Mouse (Mus musculus) hindbrain, embryonic 15.5 days (tissue): ENCODE measurements around the gene Frs3. TPM values are rescaled to one million over a fixed set of nuclear protein-coding genes. Genes with fewer than 3 reads are reported as not detected.

Source experiments
- ATAC-seq: fragments of 200-750 bp; cut with Nextera tagmentation; 2 replicates; pipeline ENCODE4 v1.8.0; 2017; ENCODE audit warnings: low read depth, moderate number of reproducible peaks, moderate TSS enrichment; ENCODE audit not compliant: low FRiP score
- H3K27ac ChIP-seq: fragments of 300-500 bp; sonication (generic); replicated peaks from 2 replicates; pipeline ENCODE4 v1.5.1; 2015; ENCODE audit warnings: mild to moderate bottlenecking, inconsistent platforms
- H3K27me3 ChIP-seq: fragments of 300-500 bp; sonication (generic); 2 replicates; pipeline ENCODE4 v1.6.1; 2015; ENCODE audit warnings: control low read depth, inconsistent platforms
- H3K36me3 ChIP-seq: fragments of 300-500 bp; sonication (generic); 2 replicates; pipeline ENCODE4 v1.6.1; 2015; ENCODE audit warnings: control low read depth, inconsistent platforms
- H3K4me1 ChIP-seq: fragments of 300-500 bp; sonication (generic); replicated peaks from 2 replicates; pipeline ENCODE4 v1.6.1; 2015; ENCODE audit warnings: control low read depth, inconsistent platforms
- H3K4me2 ChIP-seq: fragments of 300-500 bp; sonication (generic); 2 replicates; pipeline ENCODE4 v1.6.1; 2015; ENCODE audit warnings: moderate library complexity, mild to moderate bottlenecking, inconsistent platforms
- H3K4me3 ChIP-seq: fragments of 300-500 bp; sonication (generic); 2 replicates; pipeline ENCODE4 v1.5.1; 2015; ENCODE audit warnings: mild to moderate bottlenecking, inconsistent platforms
- H3K9ac ChIP-seq: fragments of 300-500 bp; sonication (generic); 2 replicates; pipeline ENCODE4 v1.6.1; 2015; ENCODE audit warnings: inconsistent platforms
- H3K9me3 ChIP-seq: fragments of 300-500 bp; sonication (generic); 2 replicates; pipeline ENCODE4 v1.6.1; 2016; ENCODE audit warnings: control low read depth, inconsistent platforms
- WGBS: fragments of 180-500 bp; shearing (Covaris S2); methylation state at CpG from one replicate; pipeline ENCODE4 v1.1.7; 2015; 5-methylcytosine and 5-hydroxymethylcytosine counted together
- polyA plus RNA-seq: library from polyadenylated mRNA; unstranded; fragments of >200 nt; fragmentation: Nextera tagmentation; extraction: Ambion mirVana; gene quantifications from 2 replicates; pipeline ENCODE4 v1.2.1, GENCODE M21; 2015

The Frs3 gene
- polyA plus RNA-seq, 1 experiment from 2014 or later: 52.2 TPM

DNA sequence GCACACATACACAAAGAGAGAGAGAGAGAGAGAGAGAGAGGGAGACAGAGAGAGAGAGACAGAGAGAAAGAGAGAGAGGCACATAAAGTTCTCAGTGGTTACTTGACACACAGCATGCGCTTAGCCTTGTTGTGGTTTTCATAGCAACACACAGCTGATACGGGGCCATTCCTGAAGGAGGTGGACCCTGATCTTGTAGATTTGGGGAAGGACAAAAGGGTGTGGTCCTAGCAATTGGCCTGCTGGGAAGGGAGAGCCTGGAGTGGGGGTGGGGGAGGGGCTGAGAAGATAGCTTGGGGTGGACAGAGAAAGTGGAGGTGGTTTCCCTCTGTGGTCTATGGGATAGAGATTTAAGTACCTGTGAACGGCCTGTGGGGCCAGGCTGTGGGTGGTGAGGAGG, 21.2 kb downstream of the Frs3 start:
- 0 out of 2 replicates have a peak, but pooled peaks cover 3% of the 10 kb centered on the region for H3K4me1 ChIP-seq
- H3K27ac ChIP-seq: no peak overlapping the region
- H3K27me3 ChIP-seq: no peaks in the 10 kb centered on the region
- WGBS: 83% methylated on average over 3 of the region's 3 CpGs
- H3K9ac ChIP-seq: no peak overlapping the region
- no peak overlapping the region for H3K4me3 ChIP-seq
- no peak overlapping the region for H3K4me2 ChIP-seq
- no peak for ATAC-seq
- no peaks in the 10 kb centered on the region for H3K36me3 ChIP-seq
- H3K9me3 ChIP-seq: no peaks in the 10 kb centered on the region

DNA sequence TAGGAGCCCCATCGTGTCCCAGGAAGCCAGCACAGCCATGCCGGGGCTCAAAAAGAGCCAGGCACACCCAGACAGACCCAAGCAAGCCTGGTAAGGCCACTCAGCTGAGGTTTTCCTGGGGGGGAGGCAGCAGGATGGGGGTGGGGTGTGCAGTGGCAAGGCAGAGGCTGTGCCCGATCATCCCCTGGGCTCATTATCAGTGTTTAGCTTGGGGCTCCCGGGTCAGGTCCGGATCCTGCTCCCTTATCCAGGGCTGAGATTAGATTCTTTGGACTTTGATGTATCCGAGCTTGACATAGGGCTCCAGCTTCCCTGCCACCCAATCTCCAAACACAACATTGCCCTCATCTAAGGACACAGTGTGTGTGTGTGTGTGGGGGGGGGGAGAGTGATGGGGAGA, 23.1 kb downstream of the Frs3 start:
- Histone ChIP-seq H3K27me3 (no peaks in the 10 kb centered on the region), H3K9ac (no peak overlapping the region), H3K4me3 (no peak overlapping the region), H3K4me2 (no peak overlapping the region), H3K27ac (no peak overlapping the region), H3K4me1 (0 out of 2 replicates have a peak, but pooled peaks cover 3% of the 10 kb centered on the region), H3K36me3 (no peaks in the 10 kb centered on the region), H3K9me3 (no peaks in the 10 kb centered on the region)
- 71% methylated on average over 6 of the region's 6 CpGs for WGBS
- ATAC-seq: no peak

DNA sequence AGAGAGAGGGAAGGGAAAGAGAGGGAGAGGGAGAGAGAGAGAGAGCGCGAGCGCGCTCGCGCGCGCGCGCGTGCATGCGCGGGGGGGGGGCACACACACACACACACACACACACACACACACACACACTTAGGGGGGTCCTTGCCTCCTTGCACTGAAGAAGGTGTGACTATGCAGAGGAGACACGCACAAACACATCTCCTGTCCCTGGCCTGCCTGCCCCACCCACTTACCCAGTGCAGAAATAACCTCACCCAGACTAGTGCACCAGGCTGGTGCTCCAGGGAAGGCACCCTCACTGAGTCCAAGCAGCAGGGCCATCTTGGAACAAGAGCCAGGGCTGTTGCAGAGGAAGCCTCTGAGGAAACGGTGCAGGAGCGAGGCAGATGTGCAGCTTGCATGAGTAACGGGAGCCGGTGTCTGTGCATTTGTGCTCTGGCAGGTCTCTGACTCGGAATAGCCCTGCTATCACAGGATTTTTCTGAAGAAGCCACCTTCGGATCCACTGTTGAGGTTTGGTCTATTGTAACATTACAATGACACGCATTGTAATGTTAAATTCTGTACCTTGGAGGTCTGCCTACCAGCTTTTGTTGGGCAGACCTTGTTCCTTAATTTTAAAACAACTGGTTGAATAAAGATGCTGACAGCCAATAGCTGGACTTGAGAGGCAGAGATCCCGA, 24.2 kb downstream of the Frs3 start:
- peak overlapping the region; percentile 29 for H3K4me2 ChIP-seq

DNA sequence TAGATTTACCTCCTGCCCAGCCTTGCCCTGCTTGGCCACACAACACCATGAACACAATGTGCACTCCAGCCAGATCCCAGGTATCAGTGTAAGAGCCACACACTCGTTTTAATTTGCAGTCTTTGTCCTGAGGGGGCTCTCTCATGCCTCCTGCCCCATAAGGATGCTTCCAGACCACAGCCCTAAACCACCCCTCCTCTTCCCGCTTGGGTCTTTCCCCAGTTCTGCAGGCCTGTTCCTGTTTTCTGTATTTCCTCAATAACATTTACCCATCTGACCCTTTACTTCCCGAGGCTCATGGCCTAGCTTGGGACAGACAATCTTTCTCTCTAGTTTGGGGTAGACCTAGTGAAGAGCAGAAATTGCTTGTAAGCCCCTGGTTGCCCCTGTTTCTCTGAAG, 26.2 kb downstream of the Frs3 start:
- no peaks in the 10 kb centered on the region for H3K27me3 ChIP-seq
- no peak overlapping the region for H3K4me3 ChIP-seq
- H3K9ac ChIP-seq: no peak overlapping the region
- no peak overlapping the region for H3K4me2 ChIP-seq
- WGBS: 66% methylated on average over 3 of the region's 3 CpGs
- no peaks in the 10 kb centered on the region for H3K36me3 ChIP-seq
- no peak overlapping the region for H3K27ac ChIP-seq
- no peak for ATAC-seq
- no peaks in the 10 kb centered on the region for H3K9me3 ChIP-seq
- 0 out of 2 replicates have a peak, but pooled peaks cover 3% of the 10 kb centered on the region for H3K4me1 ChIP-seq

More for the DNA sequence above, 24.2 kb downstream of the Frs3 start:
- no peak for ATAC-seq
- Histone ChIP-seq H3K4me3 (no peak overlapping the region), H3K27me3 (no peaks in the 10 kb centered on the region), H3K9me3 (no peaks in the 10 kb centered on the region), H3K36me3 (no peaks in the 10 kb centered on the region), H3K9ac (no peak overlapping the region), H3K4me1 (0 out of 2 replicates have a peak, but pooled peaks cover 3% of the 10 kb centered on the region), H3K27ac (no peak overlapping the region)
- 36% methylated on average over 22 of the region's 22 CpGs for WGBS

DNA sequence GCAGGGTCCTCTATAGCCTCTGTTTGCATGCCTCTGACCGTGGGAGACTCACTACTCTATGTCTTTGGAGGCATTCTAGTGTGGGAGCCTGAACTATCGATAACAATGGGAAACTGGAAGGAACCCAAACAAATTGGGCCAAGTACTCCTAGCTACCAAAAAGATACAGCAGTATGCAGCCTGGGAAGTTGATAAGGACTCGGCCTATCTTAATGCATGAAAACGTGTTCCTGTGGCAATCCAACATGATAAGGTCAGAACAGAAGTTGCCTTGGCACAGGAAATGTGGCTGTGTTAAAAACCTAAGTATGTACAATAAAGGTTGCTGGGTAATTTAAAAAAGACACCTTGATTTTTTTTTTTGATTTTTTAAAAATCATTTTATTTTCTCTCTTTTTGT, 32.4 kb downstream of the Frs3 start:
- H3K4me2 ChIP-seq: no peak overlapping the region
- no peaks in the 10 kb centered on the region for H3K36me3 ChIP-seq
- no peak overlapping the region for H3K9ac ChIP-seq
- H3K27me3 ChIP-seq: no peaks in the 10 kb centered on the region
- no peaks in the 10 kb centered on the region for H3K9me3 ChIP-seq
- ATAC-seq: no peak
- no peaks in the 10 kb centered on the region for H3K4me1 ChIP-seq
- H3K4me3 ChIP-seq: no peak overlapping the region
- WGBS: 85% methylated on average over 4 of the region's 4 CpGs
- no peak overlapping the region for H3K27ac ChIP-seq

DNA sequence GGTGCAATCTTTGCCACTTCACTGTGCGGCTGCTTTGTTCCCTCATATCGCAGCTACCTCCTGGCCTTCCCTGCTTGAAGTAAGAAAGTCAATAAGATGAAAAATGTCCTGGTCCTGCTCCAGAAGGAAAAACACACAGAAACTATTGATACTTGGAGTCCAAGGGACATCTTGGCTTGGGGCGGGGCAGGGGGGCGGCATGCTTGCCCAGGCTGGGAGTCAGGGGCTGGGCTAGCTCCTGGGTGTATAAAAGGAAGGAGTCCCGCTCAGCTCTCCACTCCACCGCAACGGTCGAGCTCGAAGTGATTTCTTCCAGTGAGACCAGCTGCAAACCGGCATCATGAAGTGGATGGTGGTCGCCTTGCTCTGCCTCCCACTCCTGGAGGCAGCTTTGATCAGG, 37.7 kb downstream of the Frs3 start, which contains the start of gene Pgc:
Gene Pgc (plus strand): TSS at position 277 of the 400 bp plus-strand sequence.
- 81% methylated on average over 11 of the region's 11 CpGs for WGBS
- Histone ChIP-seq H3K36me3 (no peaks in the 10 kb centered on the region), H3K9ac (no peak within 1 kb of the TSS), H3K4me2 (no peak within 1 kb of the TSS), H3K27ac (no peak within 1 kb of the TSS), H3K4me3 (no peak within 1 kb of the TSS), H3K4me1 (no peaks in the 10 kb centered on the region), H3K27me3 (no peaks in the 10 kb centered on the region), H3K9me3 (no peaks in the 10 kb centered on the region)
- no peak for ATAC-seq

DNA sequence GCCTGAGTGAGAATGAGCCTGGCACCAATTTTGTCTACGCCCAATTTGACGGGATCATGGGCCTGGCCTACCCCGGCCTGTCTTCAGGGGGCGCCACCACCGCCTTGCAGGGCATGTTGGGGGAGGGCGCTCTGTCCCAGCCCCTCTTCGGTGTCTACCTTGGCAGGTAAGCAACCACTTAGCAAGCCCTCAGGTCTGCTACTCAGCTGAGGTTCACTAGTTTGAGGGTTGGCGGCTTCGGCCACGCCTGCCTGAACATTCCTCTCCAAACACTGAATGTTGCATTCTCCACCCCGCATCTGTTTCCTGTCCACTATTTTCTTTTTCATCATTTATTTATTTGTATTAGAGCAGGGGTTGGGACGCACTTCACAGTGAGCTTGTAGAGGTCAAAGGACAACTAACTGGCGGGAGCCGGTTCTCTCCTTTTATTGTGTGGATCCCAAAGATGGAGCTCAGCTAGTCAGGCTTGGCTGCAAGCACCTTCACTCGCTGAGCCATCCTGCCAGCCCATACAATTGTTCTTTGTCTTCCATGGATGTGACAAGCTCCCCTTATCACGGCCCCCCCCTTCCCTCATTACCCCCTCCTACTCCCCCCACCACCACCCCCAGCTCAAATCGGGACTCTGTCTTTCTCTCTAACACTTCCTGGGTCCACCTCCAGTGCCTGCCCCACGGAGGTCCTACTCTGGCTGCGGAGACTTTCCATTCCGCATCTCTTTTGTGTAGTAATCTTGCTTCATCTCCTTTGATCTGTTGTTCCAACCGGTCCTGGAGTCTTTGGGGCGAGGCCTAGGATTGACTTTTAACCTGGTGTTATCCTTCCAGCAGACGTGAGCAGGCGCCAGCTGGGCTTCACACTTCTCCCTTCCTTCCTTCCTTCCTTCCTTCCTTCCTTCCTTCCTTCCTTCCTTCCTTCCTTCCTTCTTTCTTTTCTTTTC, 42.1 kb downstream of the Frs3 start:
- H3K4me2 ChIP-seq: no peak overlapping the region
- H3K4me1 ChIP-seq: no peaks in the 10 kb centered on the region
- no peaks in the 10 kb centered on the region for H3K9me3 ChIP-seq
- no peak overlapping the region for H3K9ac ChIP-seq
- no peak overlapping the region for H3K27ac ChIP-seq
- H3K4me3 ChIP-seq: no peak overlapping the region
- no peaks in the 10 kb centered on the region for H3K27me3 ChIP-seq
- no peaks in the 10 kb centered on the region for H3K36me3 ChIP-seq
- WGBS: 56% methylated on average over 24 of the region's 24 CpGs
- ATAC-seq: no peak

DNA sequence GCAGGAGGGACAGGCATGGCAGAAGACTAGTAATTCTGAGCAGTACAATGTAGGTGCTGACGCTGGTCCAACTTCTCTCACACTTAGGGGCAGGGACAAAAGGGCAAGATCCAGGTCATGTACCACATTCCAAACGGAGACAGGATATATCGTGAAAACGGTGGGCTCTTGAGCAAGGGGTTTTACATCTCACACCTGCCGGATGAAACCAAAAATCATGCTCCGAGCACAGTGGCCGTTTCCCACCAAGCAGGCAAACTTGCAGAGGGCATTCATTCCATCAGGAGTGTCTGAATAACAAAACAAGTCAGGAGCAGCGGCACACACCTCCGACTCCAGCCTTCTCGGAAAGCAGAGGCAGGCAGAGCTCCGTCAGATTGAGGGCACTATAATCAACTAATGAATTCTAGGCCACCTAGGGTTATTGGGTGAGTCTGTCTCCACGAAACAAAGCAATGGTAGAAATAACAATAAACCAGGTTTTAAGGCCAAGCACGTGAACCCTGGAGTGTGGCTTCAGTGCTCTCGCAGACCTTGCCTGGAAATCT, 46.8 kb downstream of the Frs3 start:
- H3K4me2 ChIP-seq: no peak overlapping the region
- 73% methylated on average over 14 of the region's 14 CpGs for WGBS
- ATAC-seq: no peak
- H3K27me3 ChIP-seq: peaks cover 19% of the 10 kb centered on the region
- no peak overlapping the region for H3K4me3 ChIP-seq
- H3K27ac ChIP-seq: no peak overlapping the region
- H3K9ac ChIP-seq: no peak overlapping the region
- H3K9me3 ChIP-seq: no peaks in the 10 kb centered on the region
- no peaks in the 10 kb centered on the region for H3K36me3 ChIP-seq
- H3K4me1 ChIP-seq: peaks cover 27% of the 10 kb centered on the region

DNA sequence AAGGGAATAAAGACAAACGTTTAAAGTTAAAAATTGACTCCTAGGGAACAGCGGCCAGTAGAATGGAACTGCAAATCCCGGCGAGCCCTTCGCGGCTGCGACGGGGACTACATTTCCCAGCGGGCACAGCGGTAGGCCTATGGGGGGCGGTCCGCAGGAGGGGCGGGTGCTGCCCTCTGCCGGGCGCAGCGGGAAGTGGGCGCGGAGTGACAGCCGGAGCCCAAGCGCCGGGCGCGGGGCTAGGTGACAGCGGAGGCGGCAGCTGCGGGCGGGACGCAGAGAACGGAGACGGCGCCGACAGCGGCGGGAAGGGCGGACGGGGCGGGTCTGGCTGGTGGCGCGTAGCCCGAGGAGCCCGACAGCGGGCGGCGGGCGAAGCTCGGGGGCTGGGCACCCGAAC, 48.0 kb downstream of the Frs3 start, which contains the start of gene Tfeb:
Gene Tfeb (plus strand): TSS at position 175 of the 400 bp plus-strand sequence.
- under 1% methylated on average over 45 of the region's 47 CpGs for WGBS
- Histone ChIP-seq H3K4me2 (peak within 1 kb of the TSS; percentile 98), H3K4me1 (peaks cover 27% of the 10 kb centered on the region), H3K4me3 (peak within 1 kb of the TSS; percentile 68), H3K9me3 (no peaks in the 10 kb centered on the region), H3K27me3 (peaks cover 19% of the 10 kb centered on the region), H3K36me3 (no peaks in the 10 kb centered on the region), H3K27ac (peak within 1 kb of the TSS; percentile 56), H3K9ac (peak within 1 kb of the TSS; percentile 52)
- peak; percentile 72 for ATAC-seq

DNA sequence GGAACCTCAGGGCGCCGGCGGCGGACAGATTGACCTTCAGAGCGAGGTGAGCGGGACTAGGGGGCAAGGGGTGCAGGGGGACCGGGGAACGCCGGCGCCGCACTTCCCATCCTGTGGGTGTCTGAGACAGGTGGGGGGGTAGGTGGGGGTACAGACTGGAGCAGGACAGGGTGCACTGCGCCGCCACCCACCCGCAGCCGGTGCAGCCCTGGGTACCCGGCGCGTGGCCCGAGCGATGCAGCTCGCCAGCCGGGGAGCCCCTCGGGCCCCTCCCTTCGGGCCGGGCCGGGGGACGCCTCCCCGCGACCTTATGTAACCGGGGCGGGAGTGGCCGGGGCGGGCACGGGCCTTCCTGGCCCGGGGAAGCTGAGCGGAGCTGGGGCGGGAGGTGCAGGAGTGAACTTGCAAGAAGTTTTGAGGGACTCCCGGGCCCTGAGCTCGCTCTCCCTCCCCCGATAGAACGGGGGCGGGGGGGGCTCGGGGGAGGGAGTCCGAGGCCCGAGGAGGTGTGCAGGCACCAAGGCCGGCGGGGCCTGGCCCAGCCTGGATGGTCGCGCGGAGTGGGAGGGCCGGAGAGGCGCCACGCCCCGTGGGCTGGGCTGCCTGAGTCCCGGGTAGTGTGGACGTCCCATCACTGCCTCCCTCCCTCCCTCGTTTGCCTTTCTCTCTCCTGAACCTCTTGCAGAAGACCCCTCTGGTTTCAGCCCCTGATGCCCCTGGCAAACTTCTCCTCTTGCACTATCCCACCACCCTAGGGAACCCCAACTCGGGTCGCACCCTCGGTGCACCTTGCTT, 48.6 kb downstream of the Frs3 start:
- H3K9me3 ChIP-seq: no peaks in the 10 kb centered on the region
- WGBS: under 1% methylated on average over 53 of the region's 60 CpGs
- peaks cover 19% of the 10 kb centered on the region for H3K27me3 ChIP-seq
- no peaks in the 10 kb centered on the region for H3K36me3 ChIP-seq
- peak overlapping the region; percentile 52 for H3K9ac ChIP-seq
- peak; percentile 81 for ATAC-seq
- H3K4me2 ChIP-seq: peak overlapping the region; percentile 98
- peak overlapping the region; percentile 68 for H3K4me3 ChIP-seq
- H3K27ac ChIP-seq: peak overlapping the region; percentile 56
- H3K4me1 ChIP-seq: peaks cover 27% of the 10 kb centered on the region

DNA sequence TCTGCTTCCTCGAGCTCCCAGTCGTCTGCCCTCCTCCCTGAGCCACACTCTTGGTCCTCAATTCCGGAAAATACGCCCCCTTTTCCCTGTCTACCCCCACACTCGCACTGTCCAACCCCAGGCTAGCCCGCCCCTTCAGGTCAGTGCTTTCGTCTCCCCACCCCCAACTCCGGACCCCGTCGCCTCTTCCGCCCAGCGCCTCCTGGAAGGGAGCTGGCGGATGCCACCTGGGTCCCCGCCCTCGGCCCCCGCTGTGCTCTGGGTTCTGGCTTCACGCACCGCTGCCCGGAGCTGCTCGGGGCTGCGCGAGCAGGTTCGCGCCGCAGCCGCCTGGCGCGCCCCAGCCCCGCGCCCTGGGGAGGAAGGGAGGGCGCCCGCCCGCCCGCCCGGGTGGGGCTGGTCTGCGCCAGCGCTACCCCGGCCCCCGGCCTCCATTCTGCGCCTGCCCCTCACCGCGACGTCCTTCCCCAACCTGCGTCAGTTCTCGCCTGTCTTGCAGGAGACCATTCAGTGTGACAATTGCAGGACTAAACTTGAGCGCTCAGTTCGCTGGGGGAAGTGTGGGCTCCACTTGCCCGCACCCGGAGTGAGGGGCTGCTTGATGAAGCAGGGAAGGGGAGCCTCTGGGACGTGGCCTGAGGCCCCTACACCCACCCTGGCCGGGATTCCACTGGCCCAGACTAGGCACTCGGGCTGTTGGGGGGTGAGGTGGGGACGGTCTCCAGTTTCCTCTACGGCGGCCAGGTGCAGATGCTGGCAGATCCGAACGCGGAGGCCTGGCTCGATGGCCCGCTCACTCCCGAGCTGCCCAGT, 49.4 kb downstream of the Frs3 start:
- peak; percentile 37 for ATAC-seq
- no peak overlapping the region for H3K27ac ChIP-seq

More for the DNA sequence above, 49.4 kb downstream of the Frs3 start:
- Histone ChIP-seq H3K36me3 (no peaks in the 10 kb centered on the region), H3K4me3 (peak overlapping the region; percentile 68), H3K27me3 (peaks cover 19% of the 10 kb centered on the region), H3K9ac (peak overlapping the region; percentile 52; the same call in 1 of the 2 replicates), H3K9me3 (no peaks in the 10 kb centered on the region), H3K4me2 (peak overlapping the region; percentile 98), H3K4me1 (peaks cover 27% of the 10 kb centered on the region)
- 1% methylated on average over 39 of the region's 61 CpGs for WGBS
